Mouse (Mus musculus): ENCODE results near the gene Adgrv1.

DNA sequence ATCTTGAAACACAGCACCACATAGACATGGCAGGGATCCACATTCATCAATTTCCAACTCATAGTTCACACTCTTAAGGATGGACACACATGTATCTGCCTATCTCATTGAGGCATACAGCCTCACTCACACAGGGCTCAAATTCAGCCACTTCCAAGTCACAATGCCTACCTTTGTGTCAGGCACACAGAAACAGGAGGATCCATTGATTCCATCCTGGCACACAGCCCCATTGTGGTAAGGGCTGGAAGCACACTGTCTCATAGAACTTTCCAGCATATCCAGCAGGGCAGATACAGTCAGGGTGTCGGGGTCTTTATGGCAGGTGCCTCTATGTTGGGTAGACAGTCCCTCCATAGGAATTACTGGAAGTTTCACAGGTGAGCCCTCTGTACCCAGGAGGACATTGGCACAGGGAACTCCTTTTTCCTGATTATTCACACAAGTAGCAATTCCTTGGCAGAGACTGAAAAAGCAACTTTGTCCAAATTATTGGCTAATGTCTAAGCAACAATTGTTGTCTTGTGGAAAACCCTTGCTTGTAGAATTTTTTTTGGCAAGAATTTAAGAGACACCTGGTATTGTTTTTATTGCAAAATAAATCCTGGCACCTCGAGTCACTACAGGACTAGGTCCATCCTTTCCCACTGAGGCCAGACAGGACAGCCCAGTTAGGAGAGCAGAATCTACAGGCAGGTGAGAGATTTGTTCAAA lies 545.8 kb downstream of the Adgrv1 start:
- TF ChIP-seq CTCF (IDR thresholded peaks at IDR 0.05; ENCODE audit: extremely low read depth, insufficient read length, insufficient replicate concordance, low read depth, low read length) (no peak), POLR2A (IDR thresholded peaks at IDR 0.05; ENCODE audit: low read depth, low read length) (no peak)
